Mouse (Mus musculus) leukemia stem cell, adult 10-12 weeks (primary cell): ENCODE measurements around the gene Rag1. TPM values are rescaled to one million over a fixed set of nuclear protein-coding genes. Genes with fewer than 3 reads are reported as not detected.

Experiments used
- polyA plus RNA-seq: library from polyadenylated mRNA; stranded (reverse); fragments of >175 nt; gene quantifications from 2 replicates; pipeline ENCODE4 v1.2.3, GENCODE M21; 2012; ENCODE audit warnings: low replicate concordance

The Rag1 gene
- not detected in 2 replicates for polyA plus RNA-seq

GRCm38 (mm10) chr2:101649114-101649671, at the start of gene Rag1, which contains the start of gene B230118H07Rik:
Gene Rag1 (minus strand): TSS chr2:101649501.
Gene B230118H07Rik (minus strand): TSS chr2:101649532.

GRCm38 (mm10) chr2:101678236-101679021, 29.1 kb upstream of the Rag1 start, which contains the start of gene Traf6:
Gene Traf6 (plus strand): TSS chr2:101678429.

GRCm38 (mm10) chr2:101624526-101624925, 24.8 kb downstream of the Rag1 start, which contains the start of gene Rag2:
Gene Rag2 (plus strand): TSS chr2:101624718.

Other genes starting within 250 kb of the Rag1 start
- gene Rag2, start 24.8 kb downstream of the Rag1 start, polyA plus RNA-seq = not detected in 2 replicates
- 0.72 TPM in 1 of 2 replicates, not detected in the other for gene B230118H07Rik, start within 50 bp of the Rag1 start, polyA plus RNA-seq
- 0.55 and 3.1 TPM in 2 replicates for gene Traf6, start 28.9 kb upstream of the Rag1 start, polyA plus RNA-seq
- 1.5 and 4.8 TPM in 2 replicates for gene Prr5l, start 233.5 kb upstream of the Rag1 start, polyA plus RNA-seq
- gene Commd9, start 236.7 kb upstream of the Rag1 start, polyA plus RNA-seq = 7.2 and 96.6 TPM in 2 replicates